Mouse (Mus musculus) heart, adult 2 months (tissue): Measurements from ENCODE around the gene Usp30. TPM values are rescaled to one million over a fixed set of nuclear protein-coding genes. Genes with fewer than 3 reads are reported as not detected.
A peak's percentile ranks its signal among the peaks of the same experiment; 100 is the strongest.

Experiments used
- DNase-seq, 2 experiments: peaks; one replicate each; pipeline ENCODE4 v3.0.0; 2021
- H3K27ac ChIP-seq: fragments of 200-600 bp; 2 replicates; pipeline ENCODE4 v1.8.1; 2022
- H3K27me3 ChIP-seq: fragments of 200-500 bp; 2 replicates; pipeline ENCODE4 v1.6.1; 2012; ENCODE audit warnings: mild to moderate bottlenecking, low read length, inconsistent platforms, mixed read lengths; ENCODE audit not compliant: control insufficient read depth, insufficient read depth
- H3K36me3 ChIP-seq: fragments of 200-500 bp; 2 replicates; pipeline ENCODE4 v1.6.1; 2012; ENCODE audit warnings: low read length, inconsistent platforms; ENCODE audit not compliant: control insufficient read depth, insufficient read depth
- H3K4me1 ChIP-seq: fragments of 200-500 bp; 2 replicates; pipeline ENCODE4 v1.6.1; 2011; ENCODE audit warnings: low read length; ENCODE audit not compliant: control insufficient read depth, insufficient read depth
- H3K4me3 ChIP-seq: fragments of 200-600 bp; 2 replicates; pipeline ENCODE4 v1.8.1; 2022
- H3K79me2 ChIP-seq: fragments of 200-500 bp; replicated peaks from 2 replicates; pipeline ENCODE4 v1.6.1; 2012; ENCODE audit warnings: mild to moderate bottlenecking, inconsistent platforms, low read length, moderate library complexity, mixed read lengths; ENCODE audit not compliant: control insufficient read depth, insufficient read depth
- H3K9ac ChIP-seq: fragments of 200-500 bp; 2 replicates; pipeline ENCODE4 v1.6.1; 2012; ENCODE audit warnings: low read depth, mild to moderate bottlenecking, control low read depth, inconsistent platforms, low read length, mixed read lengths
- CTCF ChIP-seq: fragments of 200-600 bp; IDR thresholded peaks from 2 replicates; pipeline ENCODE4 v1.8.1; 2022; ENCODE audit warnings: antibody characterized with exemption, mild to moderate bottlenecking, moderate library complexity
- EP300 ChIP-seq: fragments of 200-500 bp; IDR thresholded peaks from 2 replicates; pipeline ENCODE4 v1.6.1; 2011; ENCODE audit warnings: low read depth, low read length, control low read depth; ENCODE audit not compliant: insufficient read depth
- POLR2A ChIP-seq: fragments of 200-500 bp; IDR thresholded peaks from 2 replicates; pipeline ENCODE4 v1.6.1; 2011; ENCODE audit warnings: mild to moderate bottlenecking, low read depth, low read length, control low read depth; ENCODE audit not compliant: insufficient read depth
- WGBS: fragments of 180-500 bp; shearing (Covaris S2); methylation state at CpG from one replicate; pipeline ENCODE4 v1.1.7; 2018; 5-methylcytosine and 5-hydroxymethylcytosine counted together
- intact Hi-C: fragments of 180-260 bp; cut with DNase I; formaldehyde crosslinking; loops from one replicate; pipeline ENCODE4 v1.15.1; 2025
- polyA plus RNA-seq: library from polyadenylated mRNA; depleted of rRNA; stranded (reverse); fragments of >200 nt; gene quantifications from 2 replicates; pipeline ENCODE4 v1.2.3, GENCODE M21; 2012
- total RNA-seq, 2 experiments: library from RNA; stranded (reverse); gene quantifications; 2 replicates each; pipeline ENCODE4 v1.2.3; 2021

Gene Usp30
- total and polyA plus RNA-seq, 3 experiments = 10.1 to 11.2 (median 11.2) TPM

GRCm38 (mm10) chr5:114067982-114068381, 2.7 kb downstream of the Usp30 start:
- Histone ChIP-seq H3K27me3 (no peaks in the 10 kb centered on the region), H3K27ac (no peak overlapping the region), H3K36me3 (no peaks in the 10 kb centered on the region), H3K4me3 (no peak overlapping the region), H3K9ac (no peak overlapping the region), H3K4me1 (no peaks in the 10 kb centered on the region), H3K79me2 (no peaks in the 10 kb centered on the region)
- TF ChIP-seq CTCF (no peak), POLR2A (no peak), EP300 (no peak)
- DNase-seq = no peak
- 62% methylated on average over 9 of the region's 9 CpGs for WGBS
- intact Hi-C loops = no loop called here

- WGBS = 90% methylated on average over 4 of the region's 4 CpGs
- TF ChIP-seq EP300 (no peak), CTCF (peak; percentile 36)
- Histone ChIP-seq H3K79me2 (no peaks in the 10 kb centered on the region), H3K36me3 (no peaks in the 10 kb centered on the region), H3K27ac (no peak overlapping the region), H3K4me3 (no peak overlapping the region), H3K4me1 (no peaks in the 10 kb centered on the region), H3K27me3 (no peaks in the 10 kb centered on the region), H3K9ac (no peak overlapping the region)
- no peak for DNase-seq
- intact Hi-C loops = no loop called here
Measured at GRCm38 (mm10) chr5:114070858-114071257, 5.6 kb downstream of the Usp30 start.

GRCm38 (mm10) chr5:114072262-114072661, 7.0 kb downstream of the Usp30 start:
- no peak for DNase-seq
- intact Hi-C loops = no loop called here
- TF ChIP-seq CTCF (no peak), POLR2A (no peak), EP300 (no peak)

GRCm38 (mm10) chr5:114077009-114077408, 11.7 kb downstream of the Usp30 start:
- no peak overlapping the region for H3K4me3 ChIP-seq
- TF ChIP-seq EP300 = no peak
- TF ChIP-seq CTCF = no peak
- no peak for TF ChIP-seq POLR2A
- DNase-seq = no peak
- intact Hi-C loops = no loop called here
- H3K9ac ChIP-seq = no peak overlapping the region
- H3K79me2 ChIP-seq = no peaks in the 10 kb centered on the region
- no peaks in the 10 kb centered on the region for H3K27me3 ChIP-seq
- no peak overlapping the region for H3K27ac ChIP-seq
- no peaks in the 10 kb centered on the region for H3K36me3 ChIP-seq
- 67% methylated on average over 8 of the region's 8 CpGs for WGBS
- H3K4me1 ChIP-seq = no peaks in the 10 kb centered on the region

More at GRCm38 (mm10) chr5:114072262-114072661, 7.0 kb downstream of the Usp30 start:
- H3K79me2 ChIP-seq = no peaks in the 10 kb centered on the region
- H3K4me1 ChIP-seq = no peaks in the 10 kb centered on the region
- no peaks in the 10 kb centered on the region for H3K36me3 ChIP-seq
- no peak overlapping the region for H3K9ac ChIP-seq
- no peaks in the 10 kb centered on the region for H3K27me3 ChIP-seq
- no peak overlapping the region for H3K4me3 ChIP-seq
- no peak overlapping the region for H3K27ac ChIP-seq
- 69% methylated on average over 2 of the region's 2 CpGs for WGBS

GRCm38 (mm10) chr5:114085501-114085900, 20.2 kb downstream of the Usp30 start:
- no peaks in the 10 kb centered on the region for H3K27me3 ChIP-seq
- H3K79me2 ChIP-seq = no peaks in the 10 kb centered on the region
- DNase-seq = no peak
- H3K9ac ChIP-seq = no peak overlapping the region
- no peak overlapping the region for H3K4me3 ChIP-seq
- H3K4me1 ChIP-seq = no peaks in the 10 kb centered on the region
- no peak for TF ChIP-seq EP300
- no peak for TF ChIP-seq POLR2A
- TF ChIP-seq CTCF = no peak
- H3K27ac ChIP-seq = no peak overlapping the region
- no peaks in the 10 kb centered on the region for H3K36me3 ChIP-seq
- intact Hi-C loops = no loop called here
- WGBS = 63% methylated on average over 14 of the region's 14 CpGs

- DNase-seq = no peak
- H3K9ac ChIP-seq = no peak overlapping the region
- H3K36me3 ChIP-seq = no peaks in the 10 kb centered on the region
- H3K27me3 ChIP-seq = no peaks in the 10 kb centered on the region
- H3K4me1 ChIP-seq = no peaks in the 10 kb centered on the region
- H3K27ac ChIP-seq = no peak overlapping the region
- TF ChIP-seq EP300 (no peak), POLR2A (no peak), CTCF (no peak)
- intact Hi-C loops = no loop called here
- H3K79me2 ChIP-seq = no peaks in the 10 kb centered on the region
- H3K4me3 ChIP-seq = no peak overlapping the region
- 63% methylated on average over 12 of the region's 12 CpGs for WGBS
Measured at GRCm38 (mm10) chr5:114087875-114088480, 22.7 kb downstream of the Usp30 start.
